Mouse (Mus musculus) stomach, postnatal 0 days (tissue): ENCODE data around the gene Tnrc6b.

Experiments used
- CTCF ChIP-seq: IDR thresholded peaks from 2 replicates; pipeline ENCODE4 v1.5.1; 2016; ENCODE audit warnings: antibody characterized with exemption, low read depth, mild to moderate bottlenecking, moderate library complexity
- EP300 ChIP-seq: optimal IDR thresholded peaks from 2 replicates; pipeline ENCODE3; 2016; ENCODE audit warnings: antibody characterized with exemption

- TF ChIP-seq EP300: no peak
- TF ChIP-seq CTCF: no peak
Measured at GRCm38 (mm10) chr15:80714299-80714698, 3.2 kb downstream of the Tnrc6b start.
